Mouse (Mus musculus) limb, embryonic 15.5 days (tissue): Measurements from ENCODE around the gene Rbfox2. TPM values are rescaled to one million over a fixed set of nuclear protein-coding genes. Genes with fewer than 3 reads are reported as not detected.
"Not testable (repeated sequence)": the region's sequence is repeated elsewhere in the genome, so short reads cannot be mapped to it uniquely, and the experiment has no call there.

Experiments used
- ATAC-seq: fragments of 200-750 bp; cut with Nextera tagmentation; 2 replicates; pipeline ENCODE4 v1.8.0; 2017; ENCODE audit warnings: low read depth, moderate TSS enrichment; ENCODE audit not compliant: insufficient number of reproducible peaks, low FRiP score, low TSS enrichment
- H3K27ac ChIP-seq: fragments of 300-500 bp; sonication (generic); 2 replicates; pipeline ENCODE4 v1.5.1; 2015; ENCODE audit warnings: moderate library complexity, mild to moderate bottlenecking, inconsistent platforms
- H3K27me3 ChIP-seq: fragments of 300-500 bp; sonication (generic); 2 replicates; pipeline ENCODE4 v1.6.1; 2015; ENCODE audit warnings: inconsistent platforms
- H3K36me3 ChIP-seq: fragments of 300-500 bp; sonication (generic); 2 replicates; pipeline ENCODE4 v1.6.1; 2015; ENCODE audit warnings: inconsistent platforms
- H3K4me1 ChIP-seq: fragments of 300-500 bp; sonication (generic); 2 replicates; pipeline ENCODE4 v1.6.1; 2015; ENCODE audit warnings: inconsistent platforms
- H3K4me2 ChIP-seq: fragments of 300-500 bp; sonication (generic); 2 replicates; pipeline ENCODE4 v1.6.1; 2015; ENCODE audit warnings: mild to moderate bottlenecking, inconsistent platforms
- H3K4me3 ChIP-seq: fragments of 300-500 bp; sonication (generic); 2 replicates; pipeline ENCODE4 v1.5.1; 2015; ENCODE audit warnings: mild to moderate bottlenecking, inconsistent platforms
- H3K9ac ChIP-seq: fragments of 300-500 bp; sonication (generic); 2 replicates; pipeline ENCODE4 v1.6.1; 2015; ENCODE audit warnings: inconsistent platforms
- H3K9me3 ChIP-seq: fragments of 300-500 bp; sonication (generic); 2 replicates; pipeline ENCODE4 v1.6.1; 2016; ENCODE audit warnings: inconsistent platforms
- WGBS: fragments of 180-500 bp; shearing (Covaris S2); methylation state at CpG from one replicate; pipeline ENCODE4 v1.1.7; 2015; 5-methylcytosine and 5-hydroxymethylcytosine counted together
- polyA plus RNA-seq: library from polyadenylated mRNA; unstranded; fragments of >200 nt; fragmentation: Nextera tagmentation; extraction: Ambion mirVana; gene quantifications from 2 replicates; pipeline ENCODE4 v1.2.1, GENCODE M21; 2015

Gene Rbfox2
- polyA plus RNA-seq, 1 experiment from 2014 or later: 73.2 TPM

DNA sequence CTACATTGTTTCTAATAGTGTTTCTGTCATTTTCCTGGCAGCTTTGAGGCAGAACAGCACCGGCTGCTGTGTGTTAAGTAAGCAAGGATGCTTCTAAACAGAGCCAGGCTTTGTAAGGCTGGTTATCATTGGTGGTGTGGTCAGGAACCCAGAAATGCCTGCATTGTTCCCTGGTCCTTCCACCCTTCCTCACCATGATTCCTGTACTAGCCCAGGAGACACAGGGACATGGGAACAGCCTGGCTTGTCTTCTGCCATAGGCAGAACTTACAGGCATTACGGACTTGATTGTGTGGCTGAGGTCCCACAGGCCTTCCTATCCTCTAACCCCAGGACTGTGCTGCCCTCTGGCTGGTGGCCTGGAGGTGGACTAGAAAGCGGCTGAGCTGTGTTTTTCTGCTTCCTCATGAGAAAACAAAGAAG is 238.4 kb downstream of the Rbfox2 start:
- no peaks in the 10 kb centered on the region for H3K9me3 ChIP-seq
- H3K36me3 ChIP-seq: no peaks in the 10 kb centered on the region
- H3K27me3 ChIP-seq: no peaks in the 10 kb centered on the region
- no peak for ATAC-seq
- WGBS: 63% methylated on average over 3 of the region's 3 CpGs
- 0 out of 2 replicates have a peak overlapping the region, but pooled peaks have one; percentile 9 for H3K27ac ChIP-seq
- peaks cover 21% of the 10 kb centered on the region for H3K4me1 ChIP-seq
- no peak overlapping the region for H3K9ac ChIP-seq
- no peak overlapping the region for H3K4me3 ChIP-seq
- H3K4me2 ChIP-seq: no peak overlapping the region

DNA sequence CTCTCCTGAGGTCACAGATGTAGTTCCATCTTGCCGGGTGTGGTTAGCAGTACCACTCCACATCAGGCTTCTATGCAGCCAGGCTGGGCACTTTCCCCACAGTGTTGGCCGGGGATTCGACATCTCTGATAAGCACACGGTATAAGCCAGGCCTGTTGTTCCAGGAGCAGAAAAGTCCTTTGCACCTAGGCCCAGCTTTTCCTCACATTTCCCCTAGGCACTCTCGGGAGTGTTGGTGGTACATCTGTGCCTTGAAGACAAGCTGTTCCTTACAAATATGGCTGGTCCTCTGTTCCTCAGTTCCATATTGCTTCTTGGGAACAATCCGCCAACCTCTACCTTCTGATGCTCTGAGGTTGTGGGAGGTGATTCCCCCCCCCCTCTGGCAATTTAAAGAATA is 240.6 kb downstream of the Rbfox2 start:
- H3K9ac ChIP-seq: no peak overlapping the region
- no peak overlapping the region for H3K4me3 ChIP-seq
- H3K9me3 ChIP-seq: no peaks in the 10 kb centered on the region
- no peaks in the 10 kb centered on the region for H3K36me3 ChIP-seq
- ATAC-seq: no peak
- H3K27me3 ChIP-seq: no peaks in the 10 kb centered on the region
- 79% methylated on average over 6 of the region's 6 CpGs for WGBS
- peaks cover 8% of the 10 kb centered on the region; the same call in 1 of the 2 replicates for H3K4me1 ChIP-seq
- no peak overlapping the region for H3K27ac ChIP-seq
- H3K4me2 ChIP-seq: no peak overlapping the region

DNA sequence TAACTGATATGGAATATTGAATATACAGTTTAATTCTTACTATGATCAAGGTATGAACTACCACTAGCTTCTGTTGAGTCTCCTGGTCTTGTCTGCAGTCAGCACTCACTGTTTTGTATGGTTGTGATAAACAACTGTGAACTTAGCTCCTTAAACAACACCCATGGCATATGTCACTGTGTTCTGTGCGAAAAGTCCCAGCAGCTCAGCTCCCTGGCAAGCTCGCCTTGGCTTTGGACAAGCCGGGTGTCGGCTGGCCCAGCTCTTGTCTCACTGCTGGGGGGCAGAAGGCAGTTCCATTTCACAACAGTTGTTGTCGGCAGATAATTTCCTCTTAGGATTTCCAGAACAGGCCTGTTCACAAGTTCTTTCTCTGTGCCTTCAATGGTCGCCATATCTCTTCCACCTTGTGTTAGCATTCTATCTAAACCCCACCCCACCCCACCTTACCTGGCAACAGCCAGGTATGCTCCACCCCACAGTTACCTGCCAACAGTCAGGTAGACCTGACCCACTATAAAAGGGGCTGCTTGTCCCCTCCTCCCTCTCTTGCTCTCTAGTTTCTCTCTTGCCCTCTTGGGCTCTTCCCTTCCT is 241.4 kb downstream of the Rbfox2 start:
- Histone ChIP-seq H3K27me3 (no peaks in the 10 kb centered on the region), H3K9ac (no peak overlapping the region), H3K36me3 (no peaks in the 10 kb centered on the region), H3K4me3 (no peak overlapping the region), H3K4me2 (no peak overlapping the region), H3K9me3 (no peaks in the 10 kb centered on the region), H3K4me1 (no peaks in the 10 kb centered on the region), H3K27ac (no peak overlapping the region)
- WGBS: 85% methylated on average over 6 of the region's 6 CpGs
- ATAC-seq: no peak

DNA sequence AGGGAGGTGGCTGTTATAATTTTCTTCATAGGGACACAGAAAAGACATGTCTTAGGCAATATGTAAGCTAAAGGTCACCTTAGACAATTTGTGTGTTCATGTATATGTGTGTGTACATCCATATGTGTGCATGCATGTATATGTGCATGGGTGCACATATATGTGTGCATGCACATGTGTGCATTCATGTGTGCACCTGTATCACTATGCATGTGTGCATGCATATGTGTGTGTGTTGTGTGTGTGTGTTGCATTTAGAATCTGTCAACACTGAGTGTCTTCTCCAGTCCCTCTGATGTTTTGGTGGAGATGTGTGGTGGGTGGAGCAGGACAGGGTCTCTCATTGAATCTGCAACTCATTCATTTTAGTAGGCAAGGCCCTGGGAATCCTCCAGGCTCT is 244.1 kb downstream of the Rbfox2 start:
- Histone ChIP-seq H3K4me1 (no peaks in the 10 kb centered on the region), H3K4me3 (no peak overlapping the region), H3K9ac (no peak overlapping the region), H3K36me3 (no peaks in the 10 kb centered on the region), H3K4me2 (no peak overlapping the region), H3K9me3 (no peaks in the 10 kb centered on the region), H3K27me3 (no peaks in the 10 kb centered on the region), H3K27ac (no peak overlapping the region)
- ATAC-seq: no peak

DNA sequence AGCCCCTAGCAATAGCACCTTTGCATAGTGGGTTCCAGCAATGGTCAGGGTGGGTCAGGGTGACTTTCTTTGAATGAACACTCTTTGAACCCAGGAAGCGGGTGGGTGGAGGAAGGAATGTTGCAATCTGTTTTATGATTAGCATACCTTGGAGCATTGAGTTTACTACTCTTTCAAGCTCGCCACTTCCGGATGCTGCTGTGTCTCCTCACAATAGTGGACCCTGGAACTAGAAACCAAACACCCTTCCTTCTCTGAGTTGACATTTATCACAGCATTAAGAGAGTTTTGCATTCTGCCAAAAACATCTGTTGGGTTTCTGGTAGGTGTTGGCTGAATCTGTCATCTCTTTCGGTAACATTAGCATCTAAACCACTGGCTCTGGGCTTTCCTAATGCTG is 247.4 kb downstream of the Rbfox2 start:
- H3K4me2 ChIP-seq, H3K9ac ChIP-seq, ATAC-seq, H3K4me3 ChIP-seq, H3K4me1 ChIP-seq, H3K9me3 ChIP-seq, H3K27me3 ChIP-seq, H3K27ac ChIP-seq, H3K36me3 ChIP-seq: not testable (repeated sequence)
- WGBS: 83% methylated on average over 4 of the region's 4 CpGs

DNA sequence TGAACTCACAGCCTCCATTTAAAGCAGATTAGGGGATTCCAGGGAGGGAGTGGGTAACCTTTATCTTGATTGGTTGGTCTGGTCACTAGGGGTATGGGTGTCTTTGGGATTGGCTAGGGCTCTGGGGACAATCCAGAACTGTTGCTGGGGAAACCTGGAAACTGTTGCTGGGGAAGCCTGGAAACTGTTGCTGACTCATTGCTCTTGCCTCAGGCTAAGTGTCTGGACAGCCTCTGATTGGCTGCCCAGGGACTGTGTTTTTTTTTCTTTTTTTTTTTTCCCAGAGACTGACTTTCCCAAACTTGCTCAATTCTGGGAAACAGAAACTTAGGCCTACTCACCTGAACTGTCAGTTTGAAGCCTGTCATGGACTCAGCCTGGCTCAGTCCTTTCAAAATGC is 248.2 kb downstream of the Rbfox2 start:
- Histone ChIP-seq H3K4me3 (no peak overlapping the region), H3K27me3 (no peaks in the 10 kb centered on the region), H3K4me2 (no peak overlapping the region), H3K4me1 (peaks cover 6% of the 10 kb centered on the region; the same call in 1 of the 2 replicates), H3K36me3 (no peaks in the 10 kb centered on the region), H3K9me3 (no peaks in the 10 kb centered on the region), H3K9ac (no peak overlapping the region), H3K27ac (no peak overlapping the region)
- ATAC-seq: no peak

DNA sequence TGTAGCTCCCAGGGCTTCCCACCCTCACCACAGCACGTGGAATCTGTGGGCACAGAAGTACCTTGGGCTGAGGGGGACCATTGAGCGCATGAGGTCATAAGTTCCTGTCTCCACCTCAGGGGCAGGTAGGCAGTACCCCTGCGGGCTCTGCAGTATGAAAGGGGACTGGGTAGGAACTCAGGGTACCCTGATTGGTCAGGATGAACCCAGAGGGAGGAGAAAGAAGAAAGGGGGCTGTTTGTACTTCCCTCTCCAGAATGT is 250.1 kb downstream of the Rbfox2 start:
- H3K27ac ChIP-seq: no peak overlapping the region; the same call in 1 of the 2 replicates

DNA sequence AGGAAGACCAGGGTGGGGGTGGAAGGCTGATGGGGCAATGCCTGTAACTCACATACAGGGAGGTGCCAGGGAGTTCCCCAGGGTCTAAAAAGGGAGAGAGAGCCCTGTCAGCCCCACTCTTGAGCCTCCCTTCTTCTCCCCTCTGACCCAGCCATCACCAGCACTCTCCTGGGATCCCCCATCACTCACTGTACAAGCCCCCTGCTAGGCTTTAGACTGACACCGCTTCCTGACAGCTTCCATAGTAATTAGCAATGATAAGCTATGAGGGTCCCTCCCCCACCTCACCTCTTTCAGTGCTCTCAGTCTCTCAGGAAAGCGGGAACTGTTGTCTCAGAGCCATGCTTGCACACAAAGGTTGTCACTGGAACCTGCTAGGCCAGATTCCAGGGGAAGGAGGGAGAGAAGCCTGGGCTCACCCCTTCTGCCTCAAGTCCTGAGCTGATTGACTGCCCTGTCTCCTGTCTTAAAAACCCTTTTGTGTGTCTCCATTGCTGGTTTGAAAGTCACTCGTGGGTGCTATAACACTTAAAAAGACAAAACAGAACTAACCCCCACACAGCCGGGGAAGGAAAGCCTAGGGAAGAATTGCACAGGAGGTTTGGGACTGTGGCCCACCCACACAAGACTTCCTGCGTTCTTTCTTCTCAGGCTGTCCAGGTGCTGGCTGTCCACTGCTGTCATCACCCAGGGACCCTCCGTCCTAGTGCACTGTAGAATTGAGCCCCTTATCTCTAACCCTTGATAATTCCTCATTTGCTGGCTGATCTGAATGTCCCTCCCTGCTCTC is 250.6 kb downstream of the Rbfox2 start:
- no peaks in the 10 kb centered on the region for H3K36me3 ChIP-seq
- H3K4me2 ChIP-seq: no peak overlapping the region
- H3K9me3 ChIP-seq: no peaks in the 10 kb centered on the region
- H3K9ac ChIP-seq: no peak overlapping the region
- 44% methylated on average over 6 of the region's 6 CpGs for WGBS
- H3K4me3 ChIP-seq: no peak overlapping the region
- ATAC-seq: no peak
- H3K27me3 ChIP-seq: no peaks in the 10 kb centered on the region
- H3K4me1 ChIP-seq: peaks cover 6% of the 10 kb centered on the region; the same call in 1 of the 2 replicates
- no peak overlapping the region; the same call in 1 of the 2 replicates for H3K27ac ChIP-seq

More for the DNA sequence above, 250.1 kb downstream of the Rbfox2 start:
- Histone ChIP-seq H3K4me3 (no peak overlapping the region), H3K9me3 (no peaks in the 10 kb centered on the region), H3K9ac (no peak overlapping the region), H3K4me2 (no peak overlapping the region), H3K4me1 (peaks cover 6% of the 10 kb centered on the region; the same call in 1 of the 2 replicates), H3K36me3 (no peaks in the 10 kb centered on the region), H3K27me3 (no peaks in the 10 kb centered on the region)
- ATAC-seq: no peak
- WGBS: 50% methylated on average over 3 of the region's 3 CpGs

DNA sequence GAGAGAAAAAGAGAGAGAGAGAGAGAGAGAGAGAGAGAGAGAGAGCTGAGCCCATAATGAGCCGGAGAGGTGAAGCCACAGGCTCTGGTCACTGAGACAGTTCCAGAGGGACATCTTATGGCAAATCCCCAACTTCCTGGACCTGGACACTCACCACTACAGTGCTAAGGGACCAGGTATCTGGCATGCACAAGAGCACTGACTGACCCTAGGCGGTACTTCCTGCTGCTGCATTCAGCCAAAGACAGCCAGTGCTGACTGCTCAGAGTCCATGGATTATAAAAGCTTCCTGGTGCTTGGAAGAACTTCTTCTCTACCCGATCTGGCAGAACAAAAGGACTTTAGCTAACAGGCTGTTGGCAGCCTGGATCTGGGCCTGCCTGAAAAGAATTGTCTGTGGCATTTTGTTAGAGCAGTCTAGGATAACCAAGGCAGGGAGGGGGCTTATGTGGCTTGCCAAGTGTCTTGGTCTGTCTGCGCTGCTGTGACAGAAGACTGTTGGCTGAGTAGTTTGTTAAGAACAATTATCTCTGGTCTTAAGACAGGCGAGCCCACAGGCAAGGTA is 252.1 kb downstream of the Rbfox2 start:
- 59% methylated on average over 5 of the region's 5 CpGs for WGBS
- Histone ChIP-seq H3K27me3 (no peaks in the 10 kb centered on the region), H3K36me3 (no peaks in the 10 kb centered on the region), H3K9me3 (no peaks in the 10 kb centered on the region), H3K4me2 (no peak overlapping the region), H3K4me1 (peaks cover 6% of the 10 kb centered on the region; the same call in 1 of the 2 replicates), H3K9ac (no peak overlapping the region), H3K4me3 (no peak overlapping the region), H3K27ac (no peak overlapping the region)
- no peak for ATAC-seq

DNA sequence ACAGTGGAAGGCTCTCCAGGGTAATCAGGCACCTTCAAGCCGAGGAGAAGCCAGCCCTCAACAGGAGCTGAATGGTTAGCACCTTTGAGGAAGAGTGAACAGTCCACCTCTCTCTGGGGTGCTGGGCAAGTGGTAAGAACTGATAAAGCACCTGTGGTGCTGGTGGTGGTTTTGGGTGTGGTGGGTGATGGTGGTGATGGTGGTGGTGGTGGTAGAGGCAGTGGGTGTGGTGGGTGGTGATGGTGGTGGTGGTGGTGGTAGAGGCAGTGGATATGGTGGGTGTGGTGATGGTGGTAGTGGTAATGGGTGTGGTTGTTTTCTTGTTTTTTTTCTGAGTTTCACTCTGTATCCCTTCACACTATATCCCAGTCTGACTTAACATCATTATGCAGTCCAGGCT is 253.8 kb downstream of the Rbfox2 start:
- no peak overlapping the region for H3K4me2 ChIP-seq
- no peak overlapping the region for H3K9ac ChIP-seq
- peaks cover 6% of the 10 kb centered on the region; the same call in 1 of the 2 replicates for H3K4me1 ChIP-seq
- 79% methylated on average over 1 of the region's 1 CpGs for WGBS
- H3K27ac ChIP-seq: no peak overlapping the region
- H3K9me3 ChIP-seq: no peaks in the 10 kb centered on the region
- no peak for ATAC-seq
- no peak overlapping the region for H3K4me3 ChIP-seq
- no peaks in the 10 kb centered on the region for H3K27me3 ChIP-seq
- H3K36me3 ChIP-seq: no peaks in the 10 kb centered on the region

DNA sequence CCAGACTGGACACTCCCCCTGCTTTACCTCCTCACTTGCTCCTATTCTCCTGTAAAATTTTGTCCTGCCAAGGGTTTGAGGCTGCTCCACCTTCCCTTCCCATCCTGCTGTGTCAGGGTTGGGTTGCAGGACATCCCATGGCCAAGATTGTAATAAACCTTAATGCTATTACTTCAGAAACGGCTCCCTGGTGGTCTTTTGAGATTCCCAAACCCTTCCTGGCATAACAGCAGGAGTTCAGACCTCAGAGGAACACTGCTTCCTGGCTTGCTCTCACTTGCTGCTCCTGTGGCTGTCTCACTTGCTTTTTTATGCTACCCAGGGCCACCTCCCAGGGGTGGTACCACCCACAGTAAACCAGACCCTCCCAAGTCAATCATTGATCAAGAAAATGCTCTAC is 254.6 kb downstream of the Rbfox2 start:
- Histone ChIP-seq H3K27ac (no peak overlapping the region), H3K4me3 (no peak overlapping the region), H3K9ac (no peak overlapping the region), H3K9me3 (no peaks in the 10 kb centered on the region), H3K27me3 (no peaks in the 10 kb centered on the region), H3K4me1 (peaks cover 6% of the 10 kb centered on the region; the same call in 1 of the 2 replicates), H3K36me3 (no peaks in the 10 kb centered on the region), H3K4me2 (no peak overlapping the region)
- WGBS: 50% methylated on average over 1 of the region's 1 CpGs
- ATAC-seq: no peak

DNA sequence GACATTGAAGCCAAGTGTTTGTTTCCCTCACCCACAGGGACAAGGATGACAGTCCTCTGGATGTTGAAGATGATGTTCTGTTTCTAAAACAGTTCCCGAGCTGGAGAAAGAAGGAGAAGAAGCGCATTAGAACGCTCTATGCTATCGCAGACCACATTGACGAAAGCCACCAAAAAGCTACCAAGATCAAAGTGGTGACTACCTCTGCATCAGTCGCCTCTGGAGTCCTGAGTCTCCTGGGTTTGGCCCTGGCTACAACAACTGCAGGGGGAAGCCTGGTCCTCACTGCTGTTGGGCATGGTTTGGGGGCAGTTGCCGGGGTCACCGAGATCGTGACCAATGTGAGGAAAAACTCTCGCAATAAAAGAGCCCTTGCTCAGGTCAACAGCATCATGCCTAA is 256.2 kb downstream of the Rbfox2 start, which contains the start of gene Mb:
Mb (minus strand) TSS at position 101 of the 400 bp plus-strand sequence.
- no peak for ATAC-seq
- Histone ChIP-seq H3K36me3 (no peaks in the 10 kb centered on the region), H3K4me2 (no peak within 1 kb of the TSS), H3K27ac (no peak within 1 kb of the TSS), H3K4me3 (no peak within 1 kb of the TSS), H3K9me3 (no peaks in the 10 kb centered on the region), H3K27me3 (no peaks in the 10 kb centered on the region), H3K9ac (no peak within 1 kb of the TSS), H3K4me1 (peaks cover 5% of the 10 kb centered on the region; the same call in 1 of the 2 replicates)
- 87% methylated on average over 10 of the region's 10 CpGs for WGBS
